Mouse (Mus musculus): ENCODE results near the gene Magi2.
"Not testable (repeated sequence)": the region's sequence is repeated elsewhere in the genome, so short reads cannot be mapped to it uniquely, and the experiment has no call there.

Magi2 gene

GRCm38 (mm10) chr5:19462541-19462940 is 235.7 kb downstream of the Magi2 start:
- no peak for DNase-seq (ENCODE audit: low read depth)

GRCm38 (mm10) chr5:19465383-19465782 is 238.5 kb downstream of the Magi2 start:
- no peak for DNase-seq (ENCODE audit: low read depth)

GRCm38 (mm10) chr5:19472851-19473439 is 246.1 kb downstream of the Magi2 start:
- no peak for DNase-seq (ENCODE audit: low read depth)

GRCm38 (mm10) chr5:19482981-19483380 is 256.1 kb downstream of the Magi2 start:
- DNase-seq (ENCODE audit: low read depth) = no peak

GRCm38 (mm10) chr5:19487947-19488346 is 261.1 kb downstream of the Magi2 start:
- DNase-seq (ENCODE audit: low read depth) = no peak

GRCm38 (mm10) chr5:19501005-19501404 is 274.2 kb downstream of the Magi2 start:
- DNase-seq (ENCODE audit: low read depth) = no peak

GRCm38 (mm10) chr5:19522168-19522567 is 295.3 kb downstream of the Magi2 start:
- peak; percentile 3 for DNase-seq (ENCODE audit: low read depth)

- no peak for DNase-seq (ENCODE audit: low read depth)
Measured at GRCm38 (mm10) chr5:19539348-19539747, 312.5 kb downstream of the Magi2 start.

- no peak for DNase-seq (ENCODE audit: low read depth)
Measured at GRCm38 (mm10) chr5:19546424-19546823, 319.6 kb downstream of the Magi2 start.

GRCm38 (mm10) chr5:19546900-19547299 is 320.1 kb downstream of the Magi2 start:
- DNase-seq (ENCODE audit: low read depth) = no peak

- no peak for DNase-seq (ENCODE audit: low read depth)
Measured at GRCm38 (mm10) chr5:19553510-19553909, 326.7 kb downstream of the Magi2 start.

GRCm38 (mm10) chr5:19565636-19566035 is 338.8 kb downstream of the Magi2 start:
- DNase-seq (ENCODE audit: low read depth) = no peak

GRCm38 (mm10) chr5:19566136-19566535 is 339.3 kb downstream of the Magi2 start:
- DNase-seq (ENCODE audit: low read depth) = not testable (repeated sequence)

- DNase-seq (ENCODE audit: low read depth) = no peak
Measured at GRCm38 (mm10) chr5:19607700-19608099, 380.9 kb downstream of the Magi2 start.

GRCm38 (mm10) chr5:19611788-19612187 is 385.0 kb downstream of the Magi2 start:
- DNase-seq (ENCODE audit: low read depth) = no peak

GRCm38 (mm10) chr5:19621678-19622077 is 394.8 kb downstream of the Magi2 start:
- DNase-seq (ENCODE audit: low read depth) = no peak

GRCm38 (mm10) chr5:19633976-19634375 is 407.1 kb downstream of the Magi2 start:
- no peak for DNase-seq (ENCODE audit: low read depth)

GRCm38 (mm10) chr5:19637789-19638188 is 411.0 kb downstream of the Magi2 start:
- DNase-seq (ENCODE audit: low read depth) = no peak

- DNase-seq (ENCODE audit: low read depth) = no peak
Measured at GRCm38 (mm10) chr5:19655986-19656385, 429.1 kb downstream of the Magi2 start.

- DNase-seq (ENCODE audit: low read depth) = no peak
Measured at GRCm38 (mm10) chr5:19666416-19666815, 439.6 kb downstream of the Magi2 start.

GRCm38 (mm10) chr5:19717296-19717695 is 490.5 kb downstream of the Magi2 start:
- no peak for DNase-seq (ENCODE audit: low read depth)

GRCm38 (mm10) chr5:19726277-19726676 is 499.4 kb downstream of the Magi2 start:
- no peak for DNase-seq (ENCODE audit: low read depth)

GRCm38 (mm10) chr5:19745376-19745775 is 518.5 kb downstream of the Magi2 start:
- DNase-seq (ENCODE audit: low read depth) = no peak

- DNase-seq (ENCODE audit: low read depth) = no peak
Measured at GRCm38 (mm10) chr5:19745916-19746315, 519.1 kb downstream of the Magi2 start.
